Mouse (Mus musculus) embryonic fibroblast, embryonic 13.5 days (primary cell): Measurements from ENCODE around the gene Deup1.

Experiments used
- CTCF ChIP-seq: IDR thresholded peaks from 2 replicates; pipeline ENCODE4 v1.5.1; 2011; ENCODE audit warnings: mild to moderate bottlenecking, control low read depth, low read length, moderate library complexity, borderline replicate concordance; ENCODE audit not compliant: insufficient read depth
- POLR2A ChIP-seq: IDR thresholded peaks from 2 replicates; pipeline ENCODE4 v1.6.1; 2011; ENCODE audit warnings: low read depth, mild to moderate bottlenecking, control low read depth, low read length, moderate library complexity

GRCm38 (mm10) chr9:15551933-15552851 is 75.5 kb downstream of the Deup1 start:
- TF ChIP-seq POLR2A, result no peak
- TF ChIP-seq CTCF, result no peak
